Mouse (Mus musculus) olfactory bulb, adult 2 months (tissue): ENCODE data around the gene Uggt1.

Experiments
- CTCF ChIP-seq: fragments of 200-500 bp; IDR thresholded peaks from 2 replicates; pipeline ENCODE4 v1.5.1; 2012; ENCODE audit warnings: low read depth, mild to moderate bottlenecking, low read length, moderate library complexity; ENCODE audit not compliant: insufficient read depth
- POLR2A ChIP-seq: fragments of 200-500 bp; IDR thresholded peaks from 2 replicates; pipeline ENCODE4 v1.6.1; 2012; ENCODE audit warnings: mild to moderate bottlenecking, low read depth, low read length, moderate library complexity; ENCODE audit not compliant: insufficient read depth

DNA sequence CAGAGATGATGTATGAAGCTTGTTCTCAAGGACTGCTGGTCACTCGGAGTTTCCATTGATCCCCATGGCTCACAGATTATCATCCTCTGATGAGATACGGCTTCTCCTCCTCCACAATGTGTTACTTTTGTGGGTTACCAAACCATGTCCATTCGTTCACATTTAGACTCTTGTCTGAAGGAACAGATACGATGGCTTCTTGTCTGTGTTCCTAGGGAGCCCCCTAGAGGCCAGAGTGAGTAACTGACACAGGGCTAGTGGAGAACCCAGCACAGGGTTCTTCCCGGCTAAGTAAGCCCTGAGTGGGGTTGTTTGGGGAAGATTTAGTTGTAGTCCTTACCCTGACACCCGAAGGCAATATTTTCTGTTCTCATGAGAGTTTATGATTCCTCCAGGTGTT lies 8.3 kb upstream of the Uggt1 start:
- no peak for TF ChIP-seq POLR2A
- TF ChIP-seq CTCF: no peak
